Mouse (Mus musculus): ENCODE data around the gene Rhd.

The Rhd gene

DNA sequence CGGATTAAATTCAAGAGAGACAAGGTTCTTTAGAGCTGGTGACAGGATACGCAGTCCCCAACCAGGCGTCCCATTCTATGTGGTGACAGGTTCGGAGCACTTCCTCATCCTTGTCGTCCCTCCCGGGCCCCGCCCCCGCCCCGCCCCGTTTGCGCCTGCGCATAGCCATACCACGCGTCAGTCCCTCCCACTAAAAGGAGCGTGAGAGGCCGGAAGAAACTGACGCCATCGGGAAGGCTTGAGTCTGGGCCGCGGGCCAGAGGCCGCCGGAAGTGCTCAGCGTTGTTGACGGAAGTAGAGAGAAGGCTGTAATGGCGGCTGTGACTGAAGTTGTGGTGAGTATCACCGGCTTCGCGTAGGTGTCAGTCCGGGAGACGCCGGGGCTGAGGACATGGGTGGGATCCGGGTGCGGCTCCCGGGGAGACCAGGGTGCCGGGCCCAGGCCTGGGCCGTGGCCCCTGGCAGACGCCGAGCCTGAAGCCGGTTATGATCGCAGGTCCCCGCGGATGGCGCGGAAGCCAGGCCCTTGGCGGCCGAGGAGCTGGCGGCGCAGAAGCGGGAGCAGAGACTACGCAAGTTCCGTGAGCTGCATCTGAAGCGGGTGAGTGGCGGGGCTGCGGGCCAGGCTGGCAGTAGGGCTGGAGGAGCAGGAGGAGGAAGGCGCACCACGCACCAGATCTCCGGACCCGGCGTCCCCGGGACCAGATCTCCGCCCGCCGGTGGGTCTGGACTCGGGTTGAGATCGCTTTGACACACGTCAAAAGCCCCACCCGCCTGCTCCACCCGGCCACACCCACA, 66.5 kb downstream of the Rhd start, which contains the start of gene Syf2:
TSS of gene Syf2 (plus strand) at position 215 of the 798 bp plus-strand sequence.
- DNase-seq (ENCODE audit: low spot score in 2 of 2), result peak; percentile 98

DNA sequence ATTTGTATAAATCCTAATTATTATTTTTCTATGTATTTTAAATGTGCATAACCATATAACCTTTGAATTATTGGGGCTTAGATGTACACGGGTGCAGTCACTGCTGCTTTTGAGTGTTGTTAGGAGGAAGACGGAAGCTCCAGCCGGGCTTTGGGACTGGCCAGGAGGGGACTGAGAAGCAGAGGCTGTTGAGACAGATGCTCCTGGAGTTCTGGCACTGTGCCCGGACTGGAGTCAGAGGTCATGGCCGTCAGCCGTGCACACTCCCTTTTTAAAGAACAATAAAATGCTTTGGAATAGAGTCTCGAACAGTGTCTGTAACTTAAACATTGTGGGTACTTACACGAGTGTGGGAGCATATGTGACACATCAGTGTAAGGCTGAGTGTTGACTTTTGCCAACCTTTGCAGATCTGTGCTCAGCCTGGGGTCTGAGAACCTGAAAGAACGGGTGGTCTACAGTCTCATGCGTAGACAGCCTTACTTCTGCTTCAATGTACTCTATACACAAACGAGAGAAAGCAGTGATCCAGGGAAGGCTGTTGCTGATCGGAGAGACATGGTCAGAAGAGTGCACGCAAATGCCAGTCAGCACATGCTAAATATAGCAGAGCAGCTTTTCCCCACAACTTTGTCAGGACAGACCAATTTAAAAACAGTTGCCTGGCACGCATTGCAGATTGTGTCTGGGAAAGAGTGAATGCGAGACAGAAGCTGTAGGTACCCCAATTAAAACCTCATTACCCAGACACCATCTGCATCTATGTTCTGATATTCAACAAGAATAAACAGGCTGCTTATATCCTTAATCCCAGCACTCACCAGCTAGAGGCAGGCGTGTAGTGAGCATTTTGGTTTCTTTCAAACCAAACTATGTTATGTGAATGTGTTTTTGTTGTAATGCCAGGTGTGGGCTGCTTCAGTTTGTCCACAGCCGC, 73.2 kb downstream of the Rhd start:
- DNase-seq (ENCODE audit: low spot score in 2 of 2), result no peak

DNA sequence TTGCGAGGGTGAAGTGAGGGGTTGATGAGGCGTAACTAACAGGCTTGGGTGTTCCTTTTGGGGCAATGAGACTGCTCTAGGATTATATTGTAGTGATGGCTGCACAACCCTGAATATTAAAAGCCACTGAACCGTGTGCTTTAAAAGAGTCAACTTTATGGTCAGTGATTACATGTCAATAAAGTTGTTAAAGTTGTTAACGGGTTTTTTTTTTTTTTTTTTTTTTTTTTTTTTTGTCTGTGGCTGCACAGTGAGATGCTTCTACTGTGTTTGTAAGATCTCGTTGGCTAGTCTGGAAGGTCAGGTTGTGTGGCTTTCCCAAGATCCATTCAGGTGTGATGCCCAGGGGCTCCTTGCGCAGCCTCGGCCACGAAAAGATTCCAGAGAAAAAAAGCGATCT, 75.6 kb downstream of the Rhd start:
- no peak for DNase-seq (ENCODE audit: low spot score in 2 of 2)

DNA sequence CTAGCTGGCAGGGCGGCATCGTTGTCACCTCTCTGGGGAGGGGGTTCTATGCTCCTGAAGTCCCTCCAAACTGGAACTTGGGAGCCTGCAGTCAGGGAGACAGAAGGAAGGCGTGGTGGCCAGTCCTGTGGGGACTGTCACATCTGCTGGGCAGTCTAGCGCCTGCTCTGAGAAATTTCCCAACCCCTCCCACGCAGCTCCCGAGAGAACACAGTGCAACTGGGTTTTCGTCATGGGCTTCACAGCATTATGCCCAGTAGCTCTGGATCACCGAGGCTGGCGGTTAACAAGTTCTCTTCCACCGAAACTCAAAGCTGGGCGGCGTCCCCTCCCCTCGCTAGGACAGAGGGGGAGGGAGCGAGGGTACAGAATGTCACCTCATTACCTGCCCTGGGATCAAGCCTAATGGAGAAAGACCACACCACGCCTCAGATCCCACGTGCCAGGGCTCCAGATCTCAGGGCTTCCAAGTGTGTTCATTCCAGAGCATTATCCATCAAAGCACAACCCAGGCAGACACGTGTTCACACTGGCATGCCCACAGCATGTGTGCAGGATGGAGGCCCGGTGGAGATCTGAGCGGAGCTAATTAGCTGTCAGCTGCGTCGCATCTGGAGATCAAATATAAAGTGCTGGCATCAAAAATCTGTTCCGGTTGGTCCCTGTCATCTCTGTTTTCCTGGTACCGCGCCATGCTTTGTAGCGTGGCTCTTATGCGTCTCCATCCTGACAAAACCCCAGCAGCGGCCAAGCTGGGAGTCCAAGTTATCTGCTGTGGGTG, 79.6 kb downstream of the Rhd start:
- DNase-seq (ENCODE audit: low spot score in 2 of 2), result peak; percentile 57 to 60

All from right cerebral cortex, postnatal 10 days (tissue).